Mouse (Mus musculus): ENCODE measurements around the gene Cyp2d12. TPM values are rescaled to one million over a fixed set of nuclear protein-coding genes. Genes with fewer than 3 reads are reported as not detected.
"Not testable (repeated sequence)": the region's sequence is repeated elsewhere in the genome, so short reads cannot be mapped to it uniquely, and the experiment has no call there.

Gene Cyp2d12
- polyA plus RNA-seq, 1 experiment from 2014 or later: not detected

GRCm38 (mm10) chr15:82544561-82544960, 10.3 kb upstream of the Cyp2d12 start:
- not testable (repeated sequence) for H3K4me3 ChIP-seq (ENCODE audit: low read length); H3K4me1 ChIP-seq (ENCODE audit: control insufficient read depth, insufficient read depth, low read depth, low read length); H3K36me3 ChIP-seq (ENCODE audit: control insufficient read depth, insufficient read depth, low read length); H3K4me2 ChIP-seq (ENCODE audit: low read length); H3K9me3 ChIP-seq (ENCODE audit: control insufficient read depth, low read length); H3K27me3 ChIP-seq (replicated peaks; ENCODE audit: control insufficient read depth, insufficient read depth, low read length); H3K27ac ChIP-seq (ENCODE audit: low read depth, low read length); H3K9ac ChIP-seq (ENCODE audit: low read depth, low read length); ATAC-seq

- H3K27ac ChIP-seq (ENCODE audit: low read depth, low read length); H3K9me3 ChIP-seq (ENCODE audit: control insufficient read depth, low read length); H3K4me2 ChIP-seq (ENCODE audit: low read length); H3K9ac ChIP-seq (ENCODE audit: low read depth, low read length); H3K36me3 ChIP-seq (ENCODE audit: control insufficient read depth, insufficient read depth, low read length); H3K27me3 ChIP-seq (replicated peaks; ENCODE audit: control insufficient read depth, insufficient read depth, low read length); ATAC-seq; H3K4me3 ChIP-seq (ENCODE audit: low read length); H3K4me1 ChIP-seq (ENCODE audit: control insufficient read depth, insufficient read depth, low read depth, low read length): not testable (repeated sequence)
- 96% methylated on average over 4 of the region's 4 CpGs for WGBS
Measured at GRCm38 (mm10) chr15:82547753-82548152, 7.1 kb upstream of the Cyp2d12 start.

- H3K4me2 ChIP-seq (ENCODE audit: low read length); H3K27ac ChIP-seq (ENCODE audit: low read depth, low read length); H3K9me3 ChIP-seq (ENCODE audit: control insufficient read depth, low read length); ATAC-seq; H3K9ac ChIP-seq (ENCODE audit: low read depth, low read length); H3K36me3 ChIP-seq (ENCODE audit: control insufficient read depth, insufficient read depth, low read length); H3K4me1 ChIP-seq (ENCODE audit: control insufficient read depth, insufficient read depth, low read depth, low read length); H3K4me3 ChIP-seq (ENCODE audit: low read length); H3K27me3 ChIP-seq (replicated peaks; ENCODE audit: control insufficient read depth, insufficient read depth, low read length): not testable (repeated sequence)
- 94% methylated on average over 2 of the region's 2 CpGs for WGBS
Measured at GRCm38 (mm10) chr15:82553211-82553610, 1.7 kb upstream of the Cyp2d12 start.

- 79% methylated on average over 1 of the region's 1 CpGs for WGBS
- Histone ChIP-seq H3K9ac (ENCODE audit: low read depth, low read length) (no peak overlapping the region), H3K4me2 (ENCODE audit: low read length) (no peak overlapping the region), H3K27ac (ENCODE audit: low read depth, low read length) (no peak overlapping the region), H3K4me3 (ENCODE audit: low read length) (no peak overlapping the region), H3K27me3 (replicated peaks; ENCODE audit: control insufficient read depth, insufficient read depth, low read length) (no peaks in the 10 kb centered on the region), H3K4me1 (ENCODE audit: control insufficient read depth, insufficient read depth, low read depth, low read length) (no peaks in the 10 kb centered on the region), H3K9me3 (ENCODE audit: control insufficient read depth, low read length) (no peaks in the 10 kb centered on the region), H3K36me3 (ENCODE audit: control insufficient read depth, insufficient read depth, low read length) (no peaks in the 10 kb centered on the region)
- no peak for ATAC-seq
Measured at GRCm38 (mm10) chr15:82572856-82573255, 18.0 kb downstream of the Cyp2d12 start.

- H3K4me3 ChIP-seq (ENCODE audit: low read length): no peak overlapping the region
- ATAC-seq: no peak
- H3K4me2 ChIP-seq (ENCODE audit: low read length): no peak overlapping the region
- no peak overlapping the region for H3K9ac ChIP-seq (ENCODE audit: low read depth, low read length)
- no peaks in the 10 kb centered on the region for H3K9me3 ChIP-seq (ENCODE audit: control insufficient read depth, low read length)
- no peak overlapping the region for H3K27ac ChIP-seq (ENCODE audit: low read depth, low read length)
- WGBS: 85% methylated on average over 2 of the region's 2 CpGs
- no peaks in the 10 kb centered on the region for H3K4me1 ChIP-seq (ENCODE audit: control insufficient read depth, insufficient read depth, low read depth, low read length)
- H3K36me3 ChIP-seq (ENCODE audit: control insufficient read depth, insufficient read depth, low read length): no peaks in the 10 kb centered on the region
- H3K27me3 ChIP-seq (replicated peaks; ENCODE audit: control insufficient read depth, insufficient read depth, low read length): no peaks in the 10 kb centered on the region
Measured at GRCm38 (mm10) chr15:82579071-82579470, 24.2 kb downstream of the Cyp2d12 start.

GRCm38 (mm10) chr15:82582621-82583020, 27.7 kb downstream of the Cyp2d12 start:
- no peak overlapping the region for H3K4me3 ChIP-seq (ENCODE audit: low read length)
- 84% methylated on average over 9 of the region's 9 CpGs for WGBS
- H3K9ac ChIP-seq (ENCODE audit: low read depth, low read length): no peak overlapping the region
- no peaks in the 10 kb centered on the region for H3K4me1 ChIP-seq (ENCODE audit: control insufficient read depth, insufficient read depth, low read depth, low read length)
- H3K27me3 ChIP-seq (replicated peaks; ENCODE audit: control insufficient read depth, insufficient read depth, low read length): no peaks in the 10 kb centered on the region
- no peaks in the 10 kb centered on the region for H3K9me3 ChIP-seq (ENCODE audit: control insufficient read depth, low read length)
- H3K4me2 ChIP-seq (ENCODE audit: low read length): no peak overlapping the region
- H3K27ac ChIP-seq (ENCODE audit: low read depth, low read length): no peak overlapping the region
- ATAC-seq: no peak
- H3K36me3 ChIP-seq (ENCODE audit: control insufficient read depth, insufficient read depth, low read length): no peaks in the 10 kb centered on the region

Small RNA genes lying within 50 kb of the gene (microRNA-seq; reads per million reads assigned to microRNA genes)
- not detected for gene Gm27924
- not detected for gene Gm28023

Other genes starting within 250 kb of the Cyp2d12 start
- gene Naga, start 216.1 kb upstream of the Cyp2d12 start, polyA plus RNA-seq (2015; fragmentation: Nextera tagmentation; extraction: Ambion mirVana): 32.8 and 32.9 TPM in 2 replicates
- 1.6 and 2.1 TPM in 2 replicates for gene Pheta2, start 216.1 kb upstream of the Cyp2d12 start, polyA plus RNA-seq (2015; fragmentation: Nextera tagmentation; extraction: Ambion mirVana)
- gene Smdt1, start 216.1 kb upstream of the Cyp2d12 start, polyA plus RNA-seq (2015; fragmentation: Nextera tagmentation; extraction: Ambion mirVana): 354 and 397 TPM in 2 replicates
- gene Ndufa6, start 200.8 kb upstream of the Cyp2d12 start, polyA plus RNA-seq (2015; fragmentation: Nextera tagmentation; extraction: Ambion mirVana): 345 and 392 TPM in 2 replicates
- gene Cyp2d22, start 174.8 kb upstream of the Cyp2d12 start, polyA plus RNA-seq (2015; fragmentation: Nextera tagmentation; extraction: Ambion mirVana): 3.3 TPM in 2 replicates
- not detected in 2 replicates for gene Cyp2d11, start 161.1 kb upstream of the Cyp2d12 start, polyA plus RNA-seq (2015; fragmentation: Nextera tagmentation; extraction: Ambion mirVana)
- gene Cyp2d10, start 147.9 kb upstream of the Cyp2d12 start, polyA plus RNA-seq (2015; fragmentation: Nextera tagmentation; extraction: Ambion mirVana): not detected in 2 replicates
- not detected in 2 replicates for gene Cyp2d9, start 121.6 kb upstream of the Cyp2d12 start, polyA plus RNA-seq (2015; fragmentation: Nextera tagmentation; extraction: Ambion mirVana)
- not detected in 2 replicates for gene Cyp2d34, start 65.9 kb downstream of the Cyp2d12 start, polyA plus RNA-seq (2015; fragmentation: Nextera tagmentation; extraction: Ambion mirVana)
- gene Cyp2d40, start 209.1 kb downstream of the Cyp2d12 start, polyA plus RNA-seq (2015; fragmentation: Nextera tagmentation; extraction: Ambion mirVana): not detected in 2 replicates
- gene Cyp2d26, start 239.2 kb downstream of the Cyp2d12 start, polyA plus RNA-seq (2015; fragmentation: Nextera tagmentation; extraction: Ambion mirVana): not detected in 2 replicates

Measured in hindbrain, embryonic 16.5 days (tissue).